Mouse (Mus musculus): Measurements from ENCODE around the gene Osgep.
"Not testable (repeated sequence)": the region's sequence is repeated elsewhere in the genome, so short reads cannot be mapped to it uniquely, and the experiment has no call there.

The Osgep gene

GRCm38 (mm10) chr14:50924281-50925064 is at the start of gene Osgep, which contains the start of gene Apex1:
Gene Osgep, minus strand, starts transcription at chr14:50924893.
Gene Apex1, plus strand, starts transcription at chr14:50924968.
- peak; percentile 95 for DNase-seq (ENCODE audit: low spot score)

GRCm38 (mm10) chr14:50973700-50974099 is 49.0 kb upstream of the Osgep start:
- DNase-seq (ENCODE audit: low spot score): no peak

GRCm38 (mm10) chr14:50973054-50973453 is 48.4 kb upstream of the Osgep start:
- not testable (repeated sequence) for DNase-seq (ENCODE audit: low spot score)

GRCm38 (mm10) chr14:50970822-50971221 is 46.1 kb upstream of the Osgep start:
- no peak for DNase-seq (ENCODE audit: low spot score)

GRCm38 (mm10) chr14:50969558-50970544 is 45.2 kb upstream of the Osgep start:
- DNase-seq (ENCODE audit: low spot score): no peak

- DNase-seq (ENCODE audit: low spot score): no peak
Measured at GRCm38 (mm10) chr14:50969041-50969440, 44.3 kb upstream of the Osgep start.

- no peak for DNase-seq (ENCODE audit: low spot score)
Measured at GRCm38 (mm10) chr14:50968216-50968980, 43.7 kb upstream of the Osgep start.

GRCm38 (mm10) chr14:50958289-50958995 is 33.7 kb upstream of the Osgep start:
- not testable (repeated sequence) for DNase-seq (ENCODE audit: low spot score)

- DNase-seq (ENCODE audit: low spot score): not testable (repeated sequence)
Measured at GRCm38 (mm10) chr14:50957146-50957545, 32.5 kb upstream of the Osgep start.

- DNase-seq (ENCODE audit: low spot score): not testable (repeated sequence)
Measured at GRCm38 (mm10) chr14:50956724-50957123, 32.0 kb upstream of the Osgep start.

- peak; percentile 18 for DNase-seq (ENCODE audit: low spot score)
Measured at GRCm38 (mm10) chr14:50955942-50956508, 31.3 kb upstream of the Osgep start, which contains the start of gene Pnp2. Gene Pnp2, plus strand, starts transcription at chr14:50955992.

- DNase-seq (ENCODE audit: low spot score): no peak
Measured at GRCm38 (mm10) chr14:50955487-50955886, 30.8 kb upstream of the Osgep start.

- not testable (repeated sequence) for DNase-seq (ENCODE audit: low spot score)
Measured at GRCm38 (mm10) chr14:50945526-50945925, 20.8 kb upstream of the Osgep start.

GRCm38 (mm10) chr14:50945081-50945480 is 20.4 kb upstream of the Osgep start:
- DNase-seq (ENCODE audit: low spot score): not testable (repeated sequence)

- not testable (repeated sequence) for DNase-seq (ENCODE audit: low spot score)
Measured at GRCm38 (mm10) chr14:50944668-50945033, 20.0 kb upstream of the Osgep start.

- peak; percentile 97 for DNase-seq (ENCODE audit: low spot score)
Measured at GRCm38 (mm10) chr14:50943932-50944667, 19.4 kb upstream of the Osgep start, which contains the start of gene Gm49342. Gene Gm49342, plus strand, starts transcription at chr14:50944517.

GRCm38 (mm10) chr14:50938940-50939339 is 14.2 kb upstream of the Osgep start:
- no peak for DNase-seq (ENCODE audit: low spot score)

GRCm38 (mm10) chr14:50938119-50938908 is 13.6 kb upstream of the Osgep start:
- DNase-seq (ENCODE audit: low spot score): no peak

- no peak for DNase-seq (ENCODE audit: low spot score)
Measured at GRCm38 (mm10) chr14:50936649-50937048, 12.0 kb upstream of the Osgep start.
